In the genomic region with DNA sequence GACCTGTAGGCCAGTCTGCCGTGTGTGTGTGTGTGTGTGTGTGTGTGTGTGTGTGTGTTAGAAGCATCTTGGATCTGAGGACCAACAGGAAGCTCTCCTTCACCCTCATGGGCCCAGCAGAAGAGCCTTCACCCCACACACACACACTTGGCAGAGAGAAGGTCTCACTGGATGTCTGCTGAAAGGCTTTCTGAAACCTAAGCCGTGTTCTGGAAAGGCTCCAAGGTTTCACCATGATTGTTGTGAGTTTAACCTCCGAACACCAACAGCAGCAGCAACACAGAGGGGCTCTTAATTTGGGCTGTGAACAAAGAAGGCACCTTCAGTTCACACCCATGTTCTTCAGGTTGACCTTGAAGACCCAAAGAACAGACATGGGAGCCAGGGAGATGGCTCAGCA, we compare ENCODE assay signal across 24 mouse cellular contexts.
DNase-seq lines count a peak whose midpoint lies in the region; ATAC-seq and TF ChIP-seq lines count a peak whose summit lies in the region.
"Had no signal": no experiment of that assay in that cellular context is flagged by ENCODE, and none has a peak within 500 bp of the region (broad histone marks: within the 10 kb centered on the region; RNA-seq: fewer than 3 reads in every experiment).

No protein-coding gene starts in this region.

- peaks cover 13% of the 10 kb centered on the region for H3K4me1 ChIP-seq in forebrain, embryonic 10.5 days
- peaks cover 11% of the 10 kb centered on the region for H3K4me1 ChIP-seq in forebrain, embryonic 15.5 days
- peaks cover 11% of the 10 kb centered on the region for H3K4me1 ChIP-seq in heart, embryonic 13.5 days

- no peak overlapping the region for H3K4me3 ChIP-seq in forebrain, embryonic 10.5 days
- H3K4me3 ChIP-seq in forebrain, embryonic 15.5 days: no peak overlapping the region
- no peak overlapping the region for H3K4me3 ChIP-seq in heart, embryonic 13.5 days
- H3K4me3 ChIP-seq: embryonic facial prominence, embryonic 15.5 days; forebrain, embryonic 12.5 days; heart, adult 2 months; heart, embryonic 10.5 days had no signal

- no peak overlapping the region for H3K9ac ChIP-seq in forebrain, embryonic 15.5 days (replicated peaks)
- no peak overlapping the region for H3K9ac ChIP-seq in heart, embryonic 13.5 days
- H3K9ac ChIP-seq: embryonic facial prominence, embryonic 15.5 days; forebrain, embryonic 12.5 days; hindbrain, embryonic 14.5 days had no signal

- H3K4me2 ChIP-seq in forebrain, embryonic 15.5 days (replicated peaks): no peak overlapping the region
- no peak overlapping the region for H3K4me2 ChIP-seq in heart, embryonic 13.5 days
- H3K4me2 ChIP-seq: embryonic facial prominence, embryonic 15.5 days; forebrain, embryonic 12.5 days; hindbrain, embryonic 14.5 days had no signal

- no peak for TF ChIP-seq POLR2A in brain, embryonic 14.5 days (IDR thresholded peaks at IDR 0.05; ENCODE audit: borderline replicate concordance, extremely low read depth, insufficient read depth, insufficient read length, poor library complexity, severe bottlenecking)

- H3K36me3 ChIP-seq in forebrain, embryonic 10.5 days (replicated peaks): no peaks in the 10 kb centered on the region
- H3K36me3 ChIP-seq in forebrain, embryonic 15.5 days: no peaks in the 10 kb centered on the region
- H3K36me3 ChIP-seq in heart, embryonic 13.5 days: no peaks in the 10 kb centered on the region
- H3K36me3 ChIP-seq: embryonic facial prominence, embryonic 15.5 days; forebrain, embryonic 12.5 days; heart, embryonic 10.5 days had no signal

- H3K27ac ChIP-seq in forebrain, embryonic 10.5 days: 0 out of 2 replicates have a peak overlapping the region, but pooled peaks have one; percentile 5
- no peak overlapping the region for H3K27ac ChIP-seq in forebrain, embryonic 15.5 days (replicated peaks)
- H3K27ac ChIP-seq in heart, embryonic 13.5 days (replicated peaks): 0 out of 2 replicates have a peak overlapping the region, but pooled peaks have one; percentile 20
- H3K27ac ChIP-seq: embryonic facial prominence, embryonic 15.5 days; forebrain, embryonic 12.5 days; heart, adult 2 months; heart, embryonic 10.5 days; hindbrain, embryonic 14.5 days; hindbrain, postnatal 0 days had no signal

- H3K9me3 ChIP-seq in forebrain, embryonic 10.5 days: no peaks in the 10 kb centered on the region
- no peaks in the 10 kb centered on the region for H3K9me3 ChIP-seq in forebrain, embryonic 15.5 days
- 0 out of 2 replicates have a peak, but pooled peaks cover 7% of the 10 kb centered on the region for H3K9me3 ChIP-seq in heart, embryonic 13.5 days
- H3K9me3 ChIP-seq: embryonic facial prominence, embryonic 15.5 days; forebrain, embryonic 12.5 days had no signal

- no peak for ATAC-seq in forebrain, embryonic 15.5 days (replicated peaks)
- no peak for ATAC-seq in heart, embryonic 13.5 days (ENCODE audit: extremely low read depth, insufficient number of reproducible peaks, low FRiP score, low TSS enrichment)
- ATAC-seq: activated CD4-positive, CD25-positive, alpha-beta regulatory T cell, adult 4 months; hindbrain, postnatal 0 days; inflammation-experienced regulatory T-cells, adult 6 months; intestine, embryonic 16.5 days had no signal

- DNase-seq in adrenal gland, postnatal 10 days: peak; percentile 39
- DNase-seq in adrenal gland, adult 8-10 months: no peak
- no peak for DNase-seq in forebrain, embryonic 10.5 days (ENCODE audit: extremely low spot score, low spot score)
- DNase-seq in heart, postnatal 36 days: no peak
- DNase-seq in brain, embryonic 14.5 days (ENCODE audit: low read depth): peak; percentile 49
- DNase-seq: adrenal gland, postnatal 36 days; cerebellum, adult 11-12 months; cerebellum, adult 8-10 months; cerebellum, postnatal 10 days; cerebellum, postnatal 36 days; embryo, embryonic 11 days; gastrocnemius, postnatal 25 days; heart, adult 2 months; kidney, adult 18-20 months had no signal

- TF ChIP-seq CTCF in brain, embryonic 14.5 days (IDR thresholded peaks at IDR 0.05; ENCODE audit: borderline replicate concordance, extremely low read depth, insufficient read depth, insufficient read length): no peak

- intact Hi-C loops in heart, postnatal 36 days (cut with DNase I): no loop called here

- H3K27me3 ChIP-seq in forebrain, embryonic 10.5 days (ENCODE audit: poor library complexity, severe bottlenecking): peaks cover 25% of the 10 kb centered on the region
- H3K27me3 ChIP-seq in forebrain, embryonic 15.5 days: peaks cover 10% of the 10 kb centered on the region; the same call in 1 of the 2 replicates
- H3K27me3 ChIP-seq in heart, embryonic 13.5 days (replicated peaks): no peaks in the 10 kb centered on the region
- H3K27me3 ChIP-seq: embryonic facial prominence, embryonic 15.5 days had no signal

- WGBS in forebrain, embryonic 10.5 days: 89% methylated on average over 3 of the region's 3 CpGs
- 64% methylated on average over 3 of the region's 3 CpGs for WGBS in forebrain, embryonic 15.5 days
- 34% methylated on average over 3 of the region's 3 CpGs for WGBS in heart, embryonic 13.5 days

Comparison
In these comparisons a context has a peak if more than half of its experiments do, and no peak if none do; other contexts are left out.
1. DNase-seq: peak in adrenal gland, postnatal 10 days (single experiment) and brain, embryonic 14.5 days (single experiment); none in adrenal gland, adult 8-10 months (single experiment), forebrain, embryonic 10.5 days (single experiment) and heart, postnatal 36 days (0 of 2).